Mouse (Mus musculus) embryonic facial prominence, embryonic 14.5 days (tissue): ENCODE results near the gene Rps23. TPM values are rescaled to one million over a fixed set of nuclear protein-coding genes. Genes with fewer than 3 reads are reported as not detected.
"Not testable (repeated sequence)": the region's sequence is repeated elsewhere in the genome, so short reads cannot be mapped to it uniquely, and the experiment has no call there.

Experiments used
- ATAC-seq: fragments of 200-750 bp; cut with Nextera tagmentation; 2 replicates; pipeline ENCODE4 v1.8.0; 2017; ENCODE audit warnings: low read depth, moderate number of reproducible peaks, moderate TSS enrichment
- DNase-seq: peaks from one replicate; pipeline ENCODE4 v3.0.0-alpha.2; 2015; ENCODE audit warnings: low spot score
- H3K27ac ChIP-seq: fragments of 300-500 bp; sonication (generic); replicated peaks from 2 replicates; pipeline ENCODE4 v1.5.1; 2014; ENCODE audit warnings: low read depth, mild to moderate bottlenecking, low read length, moderate library complexity
- H3K27me3 ChIP-seq: fragments of 300-500 bp; sonication (generic); replicated peaks from 2 replicates; pipeline ENCODE4 v1.6.1; 2014; ENCODE audit warnings: low read length; ENCODE audit not compliant: control insufficient read depth, insufficient read depth
- H3K36me3 ChIP-seq: fragments of 300-500 bp; sonication (generic); 2 replicates; pipeline ENCODE4 v1.6.1; 2014; ENCODE audit warnings: low read length, mixed read lengths; ENCODE audit not compliant: control insufficient read depth, insufficient read depth
- H3K4me1 ChIP-seq: fragments of 300-500 bp; sonication (generic); 2 replicates; pipeline ENCODE4 v1.6.1; 2014; ENCODE audit warnings: antibody characterized with exemption, low read length; ENCODE audit not compliant: control insufficient read depth, insufficient read depth
- H3K4me2 ChIP-seq: fragments of 300-500 bp; sonication (generic); 2 replicates; pipeline ENCODE4 v1.6.1; 2014; ENCODE audit warnings: low read depth, mild to moderate bottlenecking, low read length, moderate library complexity, mixed read lengths
- H3K4me3 ChIP-seq: fragments of 300-500 bp; sonication (generic); 2 replicates; pipeline ENCODE4 v1.5.1; 2014; ENCODE audit warnings: low read depth, mild to moderate bottlenecking, low read length
- H3K9ac ChIP-seq: fragments of 300-500 bp; sonication (generic); 2 replicates; pipeline ENCODE4 v1.6.1; 2014; ENCODE audit warnings: low read depth, mild to moderate bottlenecking, low read length, moderate library complexity, mixed read lengths
- H3K9me3 ChIP-seq: fragments of 300-500 bp; sonication (generic); 2 replicates; pipeline ENCODE4 v1.6.1; 2016; ENCODE audit warnings: low read length; ENCODE audit not compliant: control insufficient read depth
- WGBS: fragments of 180-500 bp; shearing (Covaris S2); extraction: QIAGEN DNeasy Blood & Tissue Kit; methylation state at CpG from one replicate; pipeline ENCODE4 v1.1.7; 2014; 5-methylcytosine and 5-hydroxymethylcytosine counted together
- polyA plus RNA-seq: library from polyadenylated mRNA; unstranded; fragments of >200 nt; fragmentation: Nextera tagmentation; extraction: Ambion mirVana; gene quantifications from 2 replicates; pipeline ENCODE4 v1.2.1, GENCODE M21; 2014

Gene Rps23
- polyA plus RNA-seq, 1 experiment from 2014 or later: 334 TPM

DNA sequence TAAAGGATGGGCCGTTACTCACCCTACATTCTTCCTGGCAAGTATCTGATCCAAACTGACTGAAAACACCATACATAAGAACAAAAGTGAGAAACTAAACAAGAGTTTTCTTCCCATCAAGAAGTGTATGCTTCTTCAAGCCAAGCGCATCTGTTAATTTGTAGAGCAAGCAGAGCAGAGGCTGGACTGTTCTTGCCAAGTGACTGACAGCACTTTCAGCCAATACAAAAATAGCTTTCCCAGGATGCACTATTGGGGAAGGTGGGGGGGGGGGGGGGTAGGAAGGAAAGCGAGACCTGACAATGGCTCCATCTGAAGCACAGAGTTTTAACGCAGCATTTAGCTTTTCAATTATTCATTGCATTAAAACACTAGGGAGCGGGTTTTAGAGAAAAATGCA is 17.6 kb upstream of the Rps23 start, which contains the start of gene Atp6ap1l:
Gene Atp6ap1l, minus strand, starts transcription at position 180 of the 400 bp plus-strand sequence.
- H3K9ac ChIP-seq: no peak within 1 kb of the TSS
- DNase-seq: no peak
- H3K9me3 ChIP-seq: no peaks in the 10 kb centered on the region
- no peaks in the 10 kb centered on the region for H3K36me3 ChIP-seq
- H3K4me2 ChIP-seq: no peak within 1 kb of the TSS
- H3K27ac ChIP-seq: no peak within 1 kb of the TSS
- H3K27me3 ChIP-seq: no peaks in the 10 kb centered on the region
- ATAC-seq: no peak
- no peak within 1 kb of the TSS for H3K4me3 ChIP-seq
- H3K4me1 ChIP-seq: no peaks in the 10 kb centered on the region
- 88% methylated on average over 5 of the region's 5 CpGs for WGBS

- ATAC-seq (no peak), DNase-seq (no peak)
- Histone ChIP-seq H3K9me3 (no peaks in the 10 kb centered on the region), H3K4me1 (no peaks in the 10 kb centered on the region), H3K9ac (no peak overlapping the region), H3K27me3 (no peaks in the 10 kb centered on the region), H3K36me3 (no peaks in the 10 kb centered on the region), H3K4me2 (no peak overlapping the region), H3K4me3 (no peak overlapping the region), H3K27ac (no peak overlapping the region)
- WGBS: 87% methylated on average over 12 of the region's 12 CpGs
These were observed 15.4 kb upstream of the Rps23 start for GRCm38 (mm10) chr13:90907376-90907775.

DNA sequence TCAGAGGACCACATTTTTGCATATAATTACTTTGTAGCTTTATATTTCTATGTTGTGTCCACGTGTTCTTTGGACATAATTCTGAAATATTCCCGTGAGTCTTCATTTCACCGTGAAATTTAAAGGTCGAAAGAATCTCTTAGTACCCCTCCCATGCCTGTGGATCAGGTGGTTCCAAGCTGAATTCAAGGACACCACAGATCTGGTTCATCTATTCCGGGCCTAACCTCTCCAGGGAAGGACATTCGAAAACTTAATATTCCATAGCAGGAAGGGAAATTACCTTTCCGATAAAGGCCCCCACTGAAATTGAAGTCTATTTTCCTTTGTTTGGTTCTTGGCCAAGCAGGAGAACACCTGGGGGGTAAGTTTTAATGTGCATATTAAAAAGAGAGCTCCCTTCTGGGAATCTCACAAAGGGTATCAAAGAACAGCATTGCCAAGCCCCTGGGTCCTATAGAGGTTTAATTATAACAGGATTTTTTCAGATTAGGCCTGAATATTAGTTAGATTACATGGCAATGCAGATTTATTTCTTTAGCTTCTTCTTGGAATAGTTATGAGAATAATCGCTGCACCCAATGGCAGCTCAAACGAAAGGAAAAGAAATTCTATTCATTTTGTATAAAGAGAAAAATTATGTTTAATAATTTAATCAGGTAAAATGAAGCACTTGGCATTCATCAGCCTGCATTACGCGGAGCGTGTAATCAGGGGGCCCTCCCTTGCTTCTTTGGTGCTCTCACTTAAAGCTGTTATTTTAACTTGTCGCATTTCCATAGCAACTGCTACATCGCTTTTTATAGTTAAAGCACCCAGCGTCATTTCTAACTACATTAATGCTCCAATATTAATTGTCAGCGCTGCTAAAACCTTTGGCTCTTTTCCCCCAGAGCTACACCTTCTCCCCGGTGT is 9.7 kb upstream of the Rps23 start:
- H3K9ac ChIP-seq: no peak overlapping the region
- no peak overlapping the region for H3K4me3 ChIP-seq
- H3K9me3 ChIP-seq: no peaks in the 10 kb centered on the region
- H3K36me3 ChIP-seq: no peaks in the 10 kb centered on the region
- H3K27ac ChIP-seq: no peak overlapping the region
- DNase-seq: no peak
- 69% methylated on average over 17 of the region's 17 CpGs for WGBS
- no peaks in the 10 kb centered on the region for H3K4me1 ChIP-seq
- peak; percentile 50; the same call in 1 of the 2 replicates for ATAC-seq
- no peaks in the 10 kb centered on the region for H3K27me3 ChIP-seq
- no peak overlapping the region for H3K4me2 ChIP-seq

GRCm38 (mm10) chr13:90913675-90914192 is 9.0 kb upstream of the Rps23 start:
- Histone ChIP-seq H3K9me3 (no peaks in the 10 kb centered on the region), H3K9ac (no peak overlapping the region), H3K27ac (no peak overlapping the region), H3K4me3 (no peak overlapping the region), H3K4me2 (no peak overlapping the region), H3K27me3 (no peaks in the 10 kb centered on the region), H3K36me3 (no peaks in the 10 kb centered on the region), H3K4me1 (no peaks in the 10 kb centered on the region)
- whole genome bisulfite sequencing: 57% methylated on average over 7 of the region's 7 CpGs
- DNase-seq: no peak
- no peak for ATAC-seq

GRCm38 (mm10) chr13:90914721-90915120 is 8.0 kb upstream of the Rps23 start:
- ATAC-seq: no peak
- Histone ChIP-seq H3K4me3 (no peak overlapping the region), H3K36me3 (no peaks in the 10 kb centered on the region), H3K9me3 (no peaks in the 10 kb centered on the region), H3K27me3 (no peaks in the 10 kb centered on the region), H3K27ac (no peak overlapping the region), H3K4me2 (no peak overlapping the region), H3K9ac (no peak overlapping the region), H3K4me1 (no peaks in the 10 kb centered on the region)
- no peak for DNase-seq
- WGBS: 90% methylated on average over 4 of the region's 4 CpGs

DNA sequence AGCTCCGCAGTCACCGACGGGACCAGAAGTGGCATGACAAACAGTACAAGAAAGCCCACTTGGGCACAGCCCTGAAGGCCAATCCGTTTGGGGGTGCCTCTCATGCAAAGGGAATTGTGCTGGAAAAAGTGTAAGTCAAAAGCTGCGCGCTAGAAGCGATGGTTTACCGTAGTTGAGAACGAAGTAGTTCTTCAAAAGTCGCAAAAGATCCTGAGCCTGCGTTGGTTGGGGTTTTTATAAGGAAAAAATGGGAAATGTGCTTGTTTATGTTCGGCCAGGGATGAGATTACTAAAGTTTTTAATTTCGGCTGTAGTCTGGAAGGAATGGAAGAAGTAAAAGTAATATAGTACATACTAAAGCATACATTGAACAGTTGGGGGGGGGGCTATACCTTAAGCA is 859 bp downstream of the Rps23 start:
- Histone ChIP-seq H3K4me3 (peak overlapping the region; percentile 95), H3K4me2 (peak overlapping the region; percentile 76), H3K9ac (peak overlapping the region; percentile 99), H3K27ac (peak overlapping the region; percentile 84), H3K36me3 (peaks cover 39% of the 10 kb centered on the region)
- not testable (repeated sequence) for H3K4me1 ChIP-seq, H3K27me3 ChIP-seq, H3K9me3 ChIP-seq, DNase-seq, ATAC-seq
- WGBS: 1% methylated on average over 13 of the region's 13 CpGs

GRCm38 (mm10) chr13:90924072-90924471 is 1.3 kb downstream of the Rps23 start:
- Histone ChIP-seq H3K4me1 (no peaks in the 10 kb centered on the region), H3K4me2 (peak overlapping the region; percentile 76), H3K27ac (peak overlapping the region; percentile 84), H3K27me3 (no peaks in the 10 kb centered on the region), H3K9ac (peak overlapping the region; percentile 99), H3K9me3 (no peaks in the 10 kb centered on the region), H3K36me3 (peaks cover 41% of the 10 kb centered on the region), H3K4me3 (peak overlapping the region; percentile 95)
- DNase-seq (no peak), ATAC-seq (no peak)
- WGBS: 37% methylated on average over 9 of the region's 9 CpGs

DNA sequence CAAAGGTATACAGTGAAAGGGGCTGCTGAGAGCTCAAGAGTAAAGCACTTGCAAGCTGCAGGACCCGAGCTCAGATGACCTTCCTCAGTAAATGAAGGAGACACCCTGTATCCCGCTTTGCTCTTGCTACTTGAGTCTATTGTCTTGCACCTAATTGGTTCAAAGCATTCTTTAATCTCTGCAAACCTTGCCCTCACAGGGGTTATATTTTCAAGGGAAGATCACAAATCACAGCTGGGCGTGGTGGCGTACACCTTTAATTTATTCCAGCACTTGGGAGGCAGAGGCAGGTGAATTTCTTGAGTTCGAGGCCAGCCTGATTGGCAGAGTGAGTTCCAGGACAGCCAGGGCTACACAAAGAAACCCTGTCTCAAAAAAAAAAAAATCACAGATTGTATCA is 2.4 kb downstream of the Rps23 start:
- Histone ChIP-seq H3K27ac (no peak overlapping the region), H3K36me3 (peaks cover 41% of the 10 kb centered on the region), H3K4me1 (no peaks in the 10 kb centered on the region), H3K9ac (no peak overlapping the region), H3K9me3 (no peaks in the 10 kb centered on the region), H3K4me3 (no peak overlapping the region), H3K4me2 (no peak overlapping the region), H3K27me3 (no peaks in the 10 kb centered on the region)
- 90% methylated on average over 5 of the region's 5 CpGs for WGBS
- no peak for ATAC-seq
- no peak for DNase-seq
